Mouse (Mus musculus) kidney, embryonic 16.5 days (tissue): Measurements from ENCODE around the gene Psd4. TPM values are rescaled to one million over a fixed set of nuclear protein-coding genes. Genes with fewer than 3 reads are reported as not detected.

ENCODE experiments used
- ATAC-seq: fragments of 200-750 bp; cut with Nextera tagmentation; 2 replicates; pipeline ENCODE4 v1.8.0; 2017; ENCODE audit warnings: moderate TSS enrichment; ENCODE audit not compliant: low FRiP score, low TSS enrichment
- H3K27ac ChIP-seq: fragments of 300-500 bp; sonication (generic); 2 replicates; pipeline ENCODE4 v1.5.1; 2014; ENCODE audit warnings: low read length
- H3K27me3 ChIP-seq: fragments of 300-500 bp; sonication (generic); 2 replicates; pipeline ENCODE4 v1.6.1; 2014; ENCODE audit warnings: low read length, control low read depth, mixed read lengths; ENCODE audit not compliant: insufficient read depth
- H3K36me3 ChIP-seq: fragments of 300-500 bp; sonication (generic); 2 replicates; pipeline ENCODE4 v1.6.1; 2014; ENCODE audit warnings: low read length, control low read depth, mixed read lengths; ENCODE audit not compliant: insufficient read depth
- H3K4me1 ChIP-seq: fragments of 300-500 bp; sonication (generic); 2 replicates; pipeline ENCODE4 v1.6.1; 2014; ENCODE audit warnings: low read length, control low read depth, mixed read lengths; ENCODE audit not compliant: insufficient read depth
- H3K4me2 ChIP-seq: fragments of 300-500 bp; sonication (generic); replicated peaks from 2 replicates; pipeline ENCODE4 v1.6.1; 2014; ENCODE audit warnings: low read depth, low read length
- H3K4me3 ChIP-seq: fragments of 300-500 bp; sonication (generic); 2 replicates; pipeline ENCODE4 v1.5.1; 2014; ENCODE audit warnings: mild to moderate bottlenecking, low read length
- H3K9ac ChIP-seq: fragments of 300-500 bp; sonication (generic); replicated peaks from 2 replicates; pipeline ENCODE4 v1.6.1; 2014; ENCODE audit warnings: low read length
- H3K9me3 ChIP-seq: fragments of 300-500 bp; sonication (generic); 2 replicates; pipeline ENCODE4 v1.6.1; 2016; ENCODE audit warnings: low read length, control low read depth
- WGBS: fragments of 180-500 bp; shearing (Covaris S2); extraction: QIAGEN DNeasy Blood & Tissue Kit; methylation state at CpG from one replicate; pipeline ENCODE4 v1.1.7; 2014; 5-methylcytosine and 5-hydroxymethylcytosine counted together
- polyA plus RNA-seq: library from polyadenylated mRNA; unstranded; fragments of >200 nt; fragmentation: Nextera tagmentation; extraction: Ambion mirVana; gene quantifications from 2 replicates; pipeline ENCODE4 v1.2.1, GENCODE M21; 2015

Psd4 gene
- polyA plus RNA-seq, 1 experiment from 2014 or later, result 3.1 TPM

DNA sequence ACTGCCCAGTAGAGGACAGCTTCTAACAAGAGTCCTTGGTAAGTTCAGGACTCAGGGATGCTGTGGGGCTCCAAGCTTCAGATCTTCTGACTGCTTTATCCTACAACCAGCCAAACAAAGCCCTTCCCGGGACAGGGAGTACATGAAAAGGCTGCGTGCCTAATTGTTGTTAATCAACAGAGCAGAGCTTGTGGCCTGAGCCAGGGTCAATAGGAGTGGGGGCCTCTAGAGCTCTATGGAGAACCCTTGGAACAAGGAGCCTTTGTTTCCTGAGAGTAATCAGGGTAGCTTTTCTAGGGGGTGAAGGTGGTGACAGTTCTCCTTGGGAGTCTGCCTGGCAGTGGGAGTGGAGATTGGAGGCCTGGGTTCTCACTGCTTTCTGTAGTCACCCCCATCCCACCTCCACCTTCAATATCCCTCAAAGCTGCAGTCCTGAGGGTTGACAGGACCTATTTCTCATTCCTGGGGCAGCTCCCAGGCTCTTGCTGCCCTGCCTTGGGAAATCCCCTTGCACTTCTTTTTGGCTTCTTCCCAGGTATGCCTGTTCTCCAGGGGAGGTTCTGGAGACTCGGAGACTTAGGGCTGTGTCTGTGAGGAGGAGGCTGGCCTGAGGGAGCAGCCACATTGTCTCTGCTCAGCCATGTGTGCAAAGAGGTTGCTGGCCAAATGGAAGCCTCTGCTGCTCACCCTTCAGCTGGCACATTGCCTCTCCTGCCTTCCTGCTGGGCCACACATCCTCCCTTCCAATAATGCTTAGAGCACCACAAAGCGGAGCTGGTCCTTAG lies 40.5 kb downstream of the Psd4 start:
- Histone ChIP-seq H3K4me1 (peaks cover 54% of the 10 kb centered on the region), H3K27ac (peak overlapping the region; percentile 72), H3K27me3 (no peaks in the 10 kb centered on the region), H3K9me3 (no peaks in the 10 kb centered on the region), H3K36me3 (no peaks in the 10 kb centered on the region), H3K4me2 (no peak overlapping the region), H3K9ac (no peak overlapping the region), H3K4me3 (no peak overlapping the region)
- 31% methylated on average over 4 of the region's 4 CpGs for WGBS
- peak; percentile 75 for ATAC-seq

DNA sequence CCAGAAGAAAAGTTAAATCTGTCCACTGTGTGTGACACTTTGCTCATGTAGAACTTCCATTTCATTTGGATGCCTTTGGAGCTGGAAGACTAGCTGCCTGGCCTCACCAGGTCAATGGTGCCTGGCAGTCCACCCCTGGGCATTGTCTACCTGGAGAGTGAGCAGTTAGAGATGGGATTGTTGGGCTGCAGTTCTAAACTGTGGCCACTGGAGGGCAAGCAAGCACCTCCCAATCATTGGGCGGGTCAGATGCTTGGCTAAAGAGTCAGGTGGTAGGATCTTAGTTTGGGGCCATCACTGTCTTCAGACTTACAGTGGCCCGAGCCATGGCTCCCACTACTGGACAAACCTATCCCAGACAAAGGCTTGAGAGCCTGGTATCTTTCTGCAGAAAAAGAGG lies 41.8 kb downstream of the Psd4 start:
- Histone ChIP-seq H3K4me1 (peaks cover 66% of the 10 kb centered on the region), H3K27me3 (no peaks in the 10 kb centered on the region), H3K9ac (no peak overlapping the region), H3K36me3 (no peaks in the 10 kb centered on the region), H3K4me3 (no peak overlapping the region), H3K9me3 (no peaks in the 10 kb centered on the region), H3K4me2 (no peak overlapping the region), H3K27ac (no peak overlapping the region)
- WGBS, result 2% methylated on average over 2 of the region's 2 CpGs
- no peak; the same call in 1 of the 2 replicates for ATAC-seq

DNA sequence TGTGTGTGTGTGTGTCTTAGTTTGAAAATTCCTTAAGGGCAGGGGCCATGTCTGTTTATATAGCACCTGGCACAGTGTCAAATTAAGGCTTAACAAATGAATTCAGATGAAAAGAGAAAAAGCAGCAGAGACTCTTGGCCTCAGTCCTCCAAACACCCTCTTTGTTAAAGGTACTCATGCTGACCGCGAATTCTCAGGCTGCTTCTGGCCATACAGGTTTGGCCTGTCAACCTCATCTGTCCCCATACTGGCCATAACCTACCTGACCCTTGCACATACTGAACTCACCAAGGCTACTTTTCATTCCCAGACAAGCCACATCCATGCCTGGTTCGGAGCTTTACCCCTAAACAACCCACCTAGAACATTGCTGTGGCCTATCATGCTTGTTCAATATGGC lies 45.8 kb downstream of the Psd4 start:
- 28% methylated on average over 3 of the region's 3 CpGs for WGBS

DNA sequence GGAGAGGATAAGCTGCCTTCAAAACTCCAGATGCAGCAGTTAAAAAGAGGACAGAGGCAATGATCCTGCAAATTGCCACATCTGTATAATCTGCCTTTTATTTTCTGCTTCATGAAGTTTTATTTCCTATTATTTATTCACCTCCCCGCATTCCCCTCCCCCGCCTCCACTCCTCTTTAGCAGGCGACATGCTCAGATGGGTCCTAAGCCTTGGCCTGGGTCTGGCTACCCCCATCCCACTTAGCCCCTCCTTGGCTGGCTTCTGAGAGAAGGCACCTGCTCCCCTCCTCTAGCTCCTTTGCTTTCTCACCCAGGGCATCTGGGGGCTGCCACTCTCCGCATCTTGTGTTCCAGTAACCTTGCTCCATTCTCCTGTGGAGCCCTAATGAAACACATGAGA lies 46.3 kb downstream of the Psd4 start:
- Histone ChIP-seq H3K4me3 (no peak overlapping the region), H3K4me2 (no peak overlapping the region), H3K9ac (0 out of 2 replicates have a peak overlapping the region, but pooled peaks have one; percentile 22), H3K27ac (peak overlapping the region; percentile 90), H3K9me3 (no peaks in the 10 kb centered on the region), H3K36me3 (no peaks in the 10 kb centered on the region), H3K4me1 (peaks cover 81% of the 10 kb centered on the region), H3K27me3 (no peaks in the 10 kb centered on the region)
- 28% methylated on average over 4 of the region's 4 CpGs for whole genome bisulfite sequencing
- peak; percentile 79 for ATAC-seq

More for the DNA sequence above, 45.8 kb downstream of the Psd4 start:
- H3K4me1 ChIP-seq, result peaks cover 81% of the 10 kb centered on the region
- H3K4me3 ChIP-seq, result no peak overlapping the region
- H3K9ac ChIP-seq, result 0 out of 2 replicates have a peak overlapping the region, but pooled peaks have one; percentile 22
- no peaks in the 10 kb centered on the region for H3K36me3 ChIP-seq
- H3K27me3 ChIP-seq, result no peaks in the 10 kb centered on the region
- H3K27ac ChIP-seq, result peak overlapping the region; percentile 90
- no peaks in the 10 kb centered on the region for H3K9me3 ChIP-seq
- ATAC-seq, result peak; percentile 1; the same call in 1 of the 2 replicates
- no peak overlapping the region for H3K4me2 ChIP-seq

DNA sequence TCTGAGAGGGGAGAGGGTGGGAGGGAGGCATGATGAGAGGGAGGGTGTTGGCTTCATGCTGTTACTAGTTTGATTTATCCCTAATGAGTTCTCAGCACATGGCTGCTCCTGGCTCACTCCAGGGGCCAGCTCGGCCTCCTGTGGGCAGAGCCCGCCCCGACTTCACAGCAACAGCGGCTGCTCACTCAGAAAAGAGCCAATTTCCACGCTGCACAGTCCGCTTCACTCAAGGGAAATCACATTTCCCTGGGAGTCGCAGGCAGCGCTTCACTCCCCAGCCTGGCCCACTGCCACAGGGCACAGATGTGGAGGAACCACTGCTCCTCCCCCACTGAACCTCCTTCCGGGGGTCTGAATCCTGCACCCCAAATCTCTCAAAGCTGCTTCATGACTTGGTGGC lies 49.3 kb downstream of the Psd4 start:
- H3K27me3 ChIP-seq, result no peaks in the 10 kb centered on the region
- H3K4me3 ChIP-seq, result no peak overlapping the region
- peak; percentile 78 for ATAC-seq
- peaks cover 17% of the 10 kb centered on the region for H3K36me3 ChIP-seq
- peak overlapping the region; percentile 96 for H3K27ac ChIP-seq
- H3K4me1 ChIP-seq, result peaks cover 75% of the 10 kb centered on the region
- WGBS, result 10% methylated on average over 9 of the region's 9 CpGs
- H3K4me2 ChIP-seq, result peak overlapping the region; percentile 6; the same call in 1 of the 2 replicates
- no peaks in the 10 kb centered on the region for H3K9me3 ChIP-seq
- H3K9ac ChIP-seq, result peak overlapping the region; percentile 5

DNA sequence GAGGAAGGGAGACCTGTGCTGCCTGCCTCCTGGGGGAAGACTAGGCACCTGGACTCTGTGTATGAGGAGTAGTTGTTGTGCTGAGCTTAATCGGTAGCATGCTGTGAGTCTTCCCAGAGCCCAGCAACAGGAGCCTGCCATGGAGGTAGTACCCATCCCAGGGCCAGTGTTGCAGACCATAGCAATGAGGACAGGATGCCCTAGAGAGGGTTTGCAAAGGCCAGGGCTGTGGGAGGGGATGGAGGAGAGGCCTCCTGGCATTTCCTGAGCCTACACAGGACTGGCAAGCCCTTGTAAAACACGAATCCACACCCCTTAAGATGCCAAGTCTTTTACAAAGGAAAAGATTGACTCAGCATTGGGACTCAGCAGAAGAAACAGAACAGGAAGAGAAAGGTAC lies 49.7 kb downstream of the Psd4 start:
- H3K9ac ChIP-seq, result peak overlapping the region; percentile 5; the same call in 1 of the 2 replicates
- H3K27me3 ChIP-seq, result no peaks in the 10 kb centered on the region
- WGBS, result 14% methylated on average over 2 of the region's 2 CpGs
- H3K4me1 ChIP-seq, result peaks cover 75% of the 10 kb centered on the region
- no peak overlapping the region for H3K4me3 ChIP-seq
- peak overlapping the region; percentile 96 for H3K27ac ChIP-seq
- peak; percentile 55 for ATAC-seq
- H3K4me2 ChIP-seq, result no peak overlapping the region
- no peaks in the 10 kb centered on the region for H3K9me3 ChIP-seq
- H3K36me3 ChIP-seq, result peaks cover 17% of the 10 kb centered on the region

DNA sequence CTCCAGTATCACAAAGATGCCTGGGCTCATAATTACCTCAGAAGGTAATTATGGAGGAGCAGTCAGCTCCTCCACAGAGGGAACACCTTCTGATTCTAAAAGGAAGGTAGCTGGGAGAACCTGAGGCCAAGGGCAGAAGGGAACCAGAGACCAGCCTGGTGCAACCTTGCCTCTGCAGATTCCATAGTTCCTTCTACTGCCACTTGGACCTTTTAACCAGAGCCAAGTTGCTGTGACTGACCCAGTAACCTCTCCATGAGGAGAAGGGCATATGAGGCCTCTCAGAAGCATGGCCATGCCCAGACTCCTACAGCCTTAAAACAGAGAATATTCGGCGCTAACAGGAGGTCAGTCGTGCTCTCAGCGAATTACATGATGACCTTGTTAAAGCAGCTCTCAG lies 50.2 kb downstream of the Psd4 start:
- peaks cover 74% of the 10 kb centered on the region for H3K4me1 ChIP-seq
- 79% methylated on average over 4 of the region's 4 CpGs for WGBS
- no peaks in the 10 kb centered on the region for H3K9me3 ChIP-seq
- peak overlapping the region; percentile 96 for H3K27ac ChIP-seq
- H3K4me3 ChIP-seq, result no peak overlapping the region
- H3K27me3 ChIP-seq, result no peaks in the 10 kb centered on the region
- H3K4me2 ChIP-seq, result no peak overlapping the region
- H3K9ac ChIP-seq, result no peak overlapping the region
- H3K36me3 ChIP-seq, result peaks cover 18% of the 10 kb centered on the region
- ATAC-seq, result no peak

DNA sequence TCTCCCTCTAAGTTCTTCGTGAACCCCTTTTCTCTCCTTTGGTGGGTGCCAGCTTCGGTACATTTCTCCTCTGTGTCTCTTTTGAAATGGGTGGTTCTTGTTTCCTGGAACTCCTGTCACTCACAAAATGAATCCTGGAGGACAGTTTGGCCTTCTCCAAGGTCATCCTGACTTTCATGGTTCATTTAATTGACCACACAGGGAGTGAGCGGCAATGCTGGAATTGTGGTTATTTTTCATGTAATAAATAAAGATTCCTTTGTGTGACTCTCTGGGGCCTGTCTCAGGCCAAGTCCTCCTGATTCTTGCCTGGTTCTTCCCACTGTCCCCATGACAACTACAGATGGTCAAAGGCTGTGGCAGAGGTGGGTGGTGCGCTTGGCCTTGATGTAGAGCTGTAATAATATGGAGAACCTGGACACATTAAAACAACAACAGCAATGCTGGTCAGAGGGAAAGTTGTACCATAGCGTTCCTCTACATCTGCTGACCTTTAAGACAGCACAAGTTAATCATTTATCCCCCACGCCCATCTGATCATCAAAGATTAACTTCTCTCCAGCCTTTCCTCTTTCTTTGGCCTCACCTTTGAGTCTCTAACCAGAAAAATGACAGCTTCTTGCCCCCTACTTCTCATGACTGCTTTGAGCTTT lies 54.0 kb downstream of the Psd4 start:
- H3K27me3 ChIP-seq, result no peaks in the 10 kb centered on the region
- peaks cover 55% of the 10 kb centered on the region for H3K4me1 ChIP-seq
- H3K27ac ChIP-seq, result peak overlapping the region; percentile 76
- H3K9me3 ChIP-seq, result no peaks in the 10 kb centered on the region
- no peak overlapping the region for H3K4me2 ChIP-seq
- H3K4me3 ChIP-seq, result no peak overlapping the region
- WGBS, result 77% methylated on average over 6 of the region's 6 CpGs
- H3K36me3 ChIP-seq, result peaks cover 22% of the 10 kb centered on the region
- ATAC-seq, result 0 out of 2 replicates have a peak, but pooled peaks have one; percentile 32
- no peak overlapping the region for H3K9ac ChIP-seq

DNA sequence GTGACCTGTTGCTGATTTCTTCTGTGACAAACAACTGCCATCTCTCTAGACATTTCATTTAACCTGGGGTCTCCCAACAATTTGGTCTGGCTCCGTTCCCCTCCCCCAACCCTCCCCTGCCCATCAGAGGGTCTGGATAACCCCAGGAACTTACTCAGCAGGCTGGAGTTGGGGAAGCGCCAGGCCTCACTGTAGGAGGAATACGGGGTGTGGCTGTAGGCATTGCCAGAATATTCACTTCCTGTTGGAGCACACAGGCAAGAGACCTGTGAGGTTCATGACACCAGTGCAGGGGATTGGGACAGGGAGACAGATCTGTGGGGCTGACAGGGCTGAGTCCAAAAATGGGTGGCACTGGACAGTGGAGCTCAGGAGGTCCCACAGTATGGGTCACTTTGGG lies 55.4 kb downstream of the Psd4 start:
- Histone ChIP-seq H3K9me3 (no peaks in the 10 kb centered on the region), H3K36me3 (peaks cover 22% of the 10 kb centered on the region), H3K27me3 (no peaks in the 10 kb centered on the region), H3K27ac (peak overlapping the region; percentile 76), H3K4me3 (no peak overlapping the region), H3K4me2 (no peak overlapping the region), H3K4me1 (peaks cover 44% of the 10 kb centered on the region), H3K9ac (no peak overlapping the region)
- ATAC-seq, result no peak
- 62% methylated on average over 3 of the region's 3 CpGs for WGBS

DNA sequence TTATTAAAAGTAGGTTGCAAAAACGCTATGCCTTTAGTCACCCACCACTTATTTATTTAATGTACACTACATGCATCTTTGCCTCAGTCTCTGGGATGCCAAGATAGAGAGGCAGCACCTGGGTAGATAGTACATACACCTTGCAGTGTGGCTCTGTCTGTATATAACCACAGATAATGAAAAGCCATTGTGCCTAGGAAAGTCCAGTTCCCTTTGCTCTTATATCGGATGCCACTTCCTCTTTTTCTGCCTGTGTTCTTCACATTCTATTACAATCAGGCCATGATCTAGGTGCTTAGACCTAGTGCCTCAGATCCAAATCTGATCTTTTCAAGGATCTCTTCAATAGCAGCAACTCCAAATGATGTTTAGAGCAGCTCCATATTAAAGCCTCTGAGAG lies 58.2 kb downstream of the Psd4 start:
- 72% methylated on average over 2 of the region's 2 CpGs for WGBS
- no peak overlapping the region for H3K9ac ChIP-seq
- H3K27ac ChIP-seq, result peak overlapping the region; percentile 58
- H3K27me3 ChIP-seq, result no peaks in the 10 kb centered on the region
- no peak overlapping the region for H3K4me2 ChIP-seq
- H3K36me3 ChIP-seq, result peaks cover 20% of the 10 kb centered on the region
- no peak overlapping the region for H3K4me3 ChIP-seq
- H3K4me1 ChIP-seq, result peaks cover 44% of the 10 kb centered on the region
- ATAC-seq, result no peak
- H3K9me3 ChIP-seq, result no peaks in the 10 kb centered on the region
